Mouse (Mus musculus) intestine, postnatal 0 days (tissue): ENCODE results near the gene Ulk4. TPM values are rescaled to one million over a fixed set of nuclear protein-coding genes. Genes with fewer than 3 reads are reported as not detected.
"Not testable (repeated sequence)": the region's sequence is repeated elsewhere in the genome, so short reads cannot be mapped to it uniquely, and the experiment has no call there.

Experiments
- ATAC-seq: fragments of 200-750 bp; cut with Nextera tagmentation; 2 replicates; pipeline ENCODE4 v1.8.0; 2017; ENCODE audit warnings: mild to moderate bottlenecking, moderate TSS enrichment, moderate library complexity
- H3K27ac ChIP-seq: fragments of 300-500 bp; sonication (generic); 2 replicates; pipeline ENCODE4 v1.5.1; 2014; ENCODE audit warnings: mild to moderate bottlenecking, low read depth, low read length, moderate library complexity
- H3K27me3 ChIP-seq: fragments of 300-500 bp; sonication (generic); replicated peaks from 2 replicates; pipeline ENCODE4 v1.6.1; 2014; ENCODE audit warnings: low read length, mixed read lengths; ENCODE audit not compliant: control insufficient read depth, insufficient read depth
- H3K36me3 ChIP-seq: fragments of 300-500 bp; sonication (generic); 2 replicates; pipeline ENCODE4 v1.6.1; 2014; ENCODE audit warnings: mild to moderate bottlenecking, moderate library complexity; ENCODE audit not compliant: control insufficient read depth, insufficient read depth
- H3K4me1 ChIP-seq: fragments of 300-500 bp; sonication (generic); replicated peaks from 2 replicates; pipeline ENCODE4 v1.6.1; 2014; ENCODE audit warnings: antibody characterized with exemption, low read length, mixed read lengths; ENCODE audit not compliant: control insufficient read depth, insufficient read depth
- H3K4me2 ChIP-seq: fragments of 300-500 bp; sonication (generic); replicated peaks from 2 replicates; pipeline ENCODE4 v1.6.1; 2014; ENCODE audit warnings: low read depth, mild to moderate bottlenecking, moderate library complexity
- H3K4me3 ChIP-seq: fragments of 300-500 bp; sonication (generic); 2 replicates; pipeline ENCODE4 v1.5.1; 2014; ENCODE audit warnings: low read depth, low read length
- H3K9ac ChIP-seq: fragments of 300-500 bp; sonication (generic); 2 replicates; pipeline ENCODE4 v1.6.1; 2014; ENCODE audit warnings: mild to moderate bottlenecking, low read depth, low read length
- H3K9me3 ChIP-seq: fragments of 300-500 bp; sonication (generic); 2 replicates; pipeline ENCODE4 v1.6.1; 2016; ENCODE audit warnings: mixed run types; ENCODE audit not compliant: control insufficient read depth
- CTCF ChIP-seq: sonication (generic); IDR thresholded peaks from 2 replicates; pipeline ENCODE4 v1.5.1; 2016; ENCODE audit warnings: low read depth, mild to moderate bottlenecking, control low read depth, antibody characterized with exemption, moderate library complexity
- WGBS: fragments of 180-500 bp; shearing (Covaris S2); extraction: QIAGEN DNeasy Blood & Tissue Kit; methylation state at CpG from one replicate; pipeline ENCODE4 v1.1.7; 2014; 5-methylcytosine and 5-hydroxymethylcytosine counted together
- polyA plus RNA-seq: library from polyadenylated mRNA; unstranded; fragments of >200 nt; fragmentation: Nextera tagmentation; extraction: Ambion mirVana; gene quantifications from 2 replicates; pipeline ENCODE4 v1.2.1, GENCODE M21; 2015

The Ulk4 gene
- polyA plus RNA-seq, 1 experiment from 2014 or later: 111 TPM

GRCm38 (mm10) chr9:120926126-120926525 lies 350.9 kb downstream of the Ulk4 start:
- Histone ChIP-seq H3K27me3 (no peaks in the 10 kb centered on the region), H3K36me3 (no peaks in the 10 kb centered on the region), H3K27ac (no peak overlapping the region), H3K4me1 (no peaks in the 10 kb centered on the region), H3K9me3 (no peaks in the 10 kb centered on the region), H3K4me2 (no peak overlapping the region), H3K4me3 (no peak overlapping the region), H3K9ac (no peak overlapping the region)
- 50% methylated on average over 1 of the region's 1 CpGs for WGBS
- no peak for TF ChIP-seq CTCF
- ATAC-seq: no peak

- Histone ChIP-seq H3K9me3 (no peaks in the 10 kb centered on the region; the same call in 1 of the 2 replicates), H3K9ac (no peak overlapping the region), H3K4me1 (no peaks in the 10 kb centered on the region; the same call in 1 of the 2 replicates), H3K36me3 (no peaks in the 10 kb centered on the region), H3K4me2 (0 out of 2 replicates have a peak overlapping the region, but pooled peaks have one; percentile 10), H3K4me3 (no peak overlapping the region), H3K27me3 (no peaks in the 10 kb centered on the region), H3K27ac (no peak overlapping the region)
- 46% methylated on average over 5 of the region's 5 CpGs for WGBS
- no peak for TF ChIP-seq CTCF
- ATAC-seq: peak; percentile 75
Observed at GRCm38 (mm10) chr9:120919130-120919529, 357.9 kb downstream of the Ulk4 start.

DNA sequence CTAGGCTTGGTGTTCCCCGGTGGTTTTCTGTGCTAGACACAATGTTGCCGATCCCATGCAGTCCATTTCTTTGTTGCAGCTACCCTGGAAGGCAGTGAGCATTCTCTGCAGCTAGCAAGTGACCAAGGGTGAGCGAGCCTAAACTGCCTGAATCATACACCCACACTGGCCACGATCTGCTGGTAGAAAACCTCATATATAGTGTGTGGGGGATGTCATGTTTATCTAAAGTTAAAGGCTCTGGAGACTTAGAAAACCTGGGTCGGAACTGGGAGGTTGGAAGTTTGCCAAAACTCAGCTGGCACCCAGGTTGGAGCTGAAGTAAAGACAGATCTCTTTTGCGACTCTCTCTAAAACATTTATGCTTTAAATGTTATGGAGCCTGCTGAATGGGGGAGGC lies 358.4 kb downstream of the Ulk4 start:
- Histone ChIP-seq H3K36me3 (no peaks in the 10 kb centered on the region), H3K9me3 (no peaks in the 10 kb centered on the region; the same call in 1 of the 2 replicates), H3K9ac (no peak overlapping the region), H3K4me1 (no peaks in the 10 kb centered on the region; the same call in 1 of the 2 replicates), H3K27ac (no peak overlapping the region), H3K27me3 (no peaks in the 10 kb centered on the region), H3K4me3 (no peak overlapping the region), H3K4me2 (no peak overlapping the region)
- TF ChIP-seq CTCF: no peak
- no peak for ATAC-seq
- WGBS: 26% methylated on average over 6 of the region's 6 CpGs

GRCm38 (mm10) chr9:120918211-120918610 lies 358.8 kb downstream of the Ulk4 start:
- Histone ChIP-seq H3K4me3 (no peak overlapping the region), H3K4me1 (no peaks in the 10 kb centered on the region; the same call in 1 of the 2 replicates), H3K36me3 (no peaks in the 10 kb centered on the region), H3K9ac (no peak overlapping the region), H3K9me3 (no peaks in the 10 kb centered on the region; the same call in 1 of the 2 replicates), H3K4me2 (no peak overlapping the region), H3K27me3 (no peaks in the 10 kb centered on the region), H3K27ac (no peak overlapping the region)
- 66% methylated on average over 5 of the region's 5 CpGs for WGBS
- no peak for TF ChIP-seq CTCF
- ATAC-seq: no peak

GRCm38 (mm10) chr9:120917619-120918018 lies 359.4 kb downstream of the Ulk4 start:
- H3K27me3 ChIP-seq, H3K4me1 ChIP-seq, H3K27ac ChIP-seq, H3K9me3 ChIP-seq, H3K4me2 ChIP-seq, H3K9ac ChIP-seq, H3K36me3 ChIP-seq, H3K4me3 ChIP-seq, ATAC-seq: not testable (repeated sequence)
- TF ChIP-seq CTCF: peak; percentile 28
- 94% methylated on average over 2 of the region's 2 CpGs for WGBS

- no peak overlapping the region for H3K4me3 ChIP-seq
- WGBS: 75% methylated on average over 14 of the region's 14 CpGs
- no peak overlapping the region for H3K27ac ChIP-seq
- H3K4me2 ChIP-seq: no peak overlapping the region
- no peaks in the 10 kb centered on the region for H3K36me3 ChIP-seq
- no peaks in the 10 kb centered on the region for H3K27me3 ChIP-seq
- peak; percentile 66 for TF ChIP-seq CTCF
- H3K9me3 ChIP-seq: no peaks in the 10 kb centered on the region; the same call in 1 of the 2 replicates
- peaks cover 4% of the 10 kb centered on the region; the same call in 1 of the 2 replicates for H3K4me1 ChIP-seq
- H3K9ac ChIP-seq: no peak overlapping the region
- peak; percentile 15; the same call in 1 of the 2 replicates for ATAC-seq
Observed at GRCm38 (mm10) chr9:120914877-120915459, 362.0 kb downstream of the Ulk4 start.
